Mouse (Mus musculus) retina, postnatal 1 day (tissue): ENCODE measurements around the gene Hs3st3b1.
A peak's percentile ranks its signal among the peaks of the same experiment; 100 is the strongest.

Source experiments
- DNase-seq: peaks from one replicate; pipeline ENCODE4 v3.0.0-alpha.2; 2012

Gene Hs3st3b1

GRCm38 (mm10) chr11:63921044-63921951 lies 792 bp downstream of the Hs3st3b1 start:
- peak; percentile 47 for DNase-seq

GRCm38 (mm10) chr11:63920531-63920930 lies 1.6 kb downstream of the Hs3st3b1 start:
- peak; percentile 89 for DNase-seq

- DNase-seq: no peak
These were observed 2.6 kb downstream of the Hs3st3b1 start for GRCm38 (mm10) chr11:63919211-63920098.

GRCm38 (mm10) chr11:63918321-63919105 lies 3.6 kb downstream of the Hs3st3b1 start:
- DNase-seq: no peak

- DNase-seq: no peak
These were observed 4.5 kb downstream of the Hs3st3b1 start for GRCm38 (mm10) chr11:63917561-63917960.

GRCm38 (mm10) chr11:63914388-63914787 lies 7.7 kb downstream of the Hs3st3b1 start:
- DNase-seq: peak; percentile 78

DNA sequence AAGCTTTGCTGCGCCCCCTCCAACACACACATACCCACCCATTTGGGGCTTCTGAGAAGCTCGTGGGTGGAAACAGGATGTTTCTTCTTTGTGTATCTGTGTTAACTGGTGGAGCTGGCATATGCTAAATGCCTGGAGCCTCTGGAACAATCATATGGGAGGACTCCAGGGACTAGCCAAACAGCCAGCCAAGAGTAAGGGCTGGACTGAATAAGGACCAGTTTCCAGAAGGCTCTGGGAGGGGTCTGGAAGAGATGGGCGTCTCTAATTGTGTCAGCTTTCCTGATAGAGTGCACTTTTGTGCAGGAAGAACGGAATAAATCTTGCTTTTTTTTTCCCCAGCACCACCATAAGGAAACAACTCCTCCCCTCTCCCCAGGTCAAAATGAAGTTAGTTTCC lies 8.2 kb downstream of the Hs3st3b1 start:
- no peak for DNase-seq

DNA sequence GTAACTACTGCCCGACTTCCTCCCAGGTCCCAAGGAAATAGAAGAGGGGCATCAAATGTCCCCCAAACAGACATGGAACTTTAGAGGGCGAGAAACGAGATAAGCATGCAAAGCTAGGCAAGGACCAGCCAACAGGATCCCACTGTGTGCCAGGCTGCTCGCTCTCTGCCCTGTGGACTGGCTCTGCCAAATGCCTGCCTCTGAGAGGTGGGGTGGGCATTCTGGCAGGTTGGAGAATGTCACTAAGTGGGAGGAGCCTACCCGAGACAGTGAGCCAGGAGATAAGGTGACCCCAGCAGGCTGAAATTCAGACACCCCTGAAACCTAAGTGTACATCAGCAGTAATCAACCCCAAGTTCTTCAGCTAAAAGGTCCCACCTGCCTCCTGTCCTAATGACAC lies 11.1 kb downstream of the Hs3st3b1 start:
- no peak for DNase-seq

GRCm38 (mm10) chr11:63909961-63910360 lies 12.1 kb downstream of the Hs3st3b1 start:
- no peak for DNase-seq

DNA sequence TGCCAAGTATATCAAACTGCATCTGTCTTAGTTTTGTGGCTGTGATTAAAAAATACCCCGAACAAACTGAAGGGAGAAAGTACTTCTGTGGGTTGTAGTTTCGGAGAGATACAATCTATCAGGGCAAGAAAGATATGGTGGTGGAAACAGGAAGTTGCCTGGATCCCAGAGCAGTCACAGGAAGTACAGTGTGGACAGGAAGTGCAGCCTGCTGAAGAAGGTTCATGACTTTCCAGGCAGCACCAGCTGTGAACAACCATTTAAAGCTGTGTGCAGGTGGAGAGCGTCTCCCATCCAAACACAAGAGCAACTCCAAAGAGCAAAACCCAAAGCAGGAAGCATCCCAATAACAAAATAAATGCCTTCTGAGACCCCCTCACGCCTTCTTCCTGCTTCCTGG lies 13.6 kb downstream of the Hs3st3b1 start:
- DNase-seq: no peak

GRCm38 (mm10) chr11:63906552-63907353 lies 15.3 kb downstream of the Hs3st3b1 start:
- peak; percentile 80 for DNase-seq

- DNase-seq: no peak
These were observed 17.3 kb downstream of the Hs3st3b1 start for GRCm38 (mm10) chr11:63904787-63905186.

GRCm38 (mm10) chr11:63898509-63899168 lies 23.5 kb downstream of the Hs3st3b1 start:
- DNase-seq: peak; percentile 73

DNA sequence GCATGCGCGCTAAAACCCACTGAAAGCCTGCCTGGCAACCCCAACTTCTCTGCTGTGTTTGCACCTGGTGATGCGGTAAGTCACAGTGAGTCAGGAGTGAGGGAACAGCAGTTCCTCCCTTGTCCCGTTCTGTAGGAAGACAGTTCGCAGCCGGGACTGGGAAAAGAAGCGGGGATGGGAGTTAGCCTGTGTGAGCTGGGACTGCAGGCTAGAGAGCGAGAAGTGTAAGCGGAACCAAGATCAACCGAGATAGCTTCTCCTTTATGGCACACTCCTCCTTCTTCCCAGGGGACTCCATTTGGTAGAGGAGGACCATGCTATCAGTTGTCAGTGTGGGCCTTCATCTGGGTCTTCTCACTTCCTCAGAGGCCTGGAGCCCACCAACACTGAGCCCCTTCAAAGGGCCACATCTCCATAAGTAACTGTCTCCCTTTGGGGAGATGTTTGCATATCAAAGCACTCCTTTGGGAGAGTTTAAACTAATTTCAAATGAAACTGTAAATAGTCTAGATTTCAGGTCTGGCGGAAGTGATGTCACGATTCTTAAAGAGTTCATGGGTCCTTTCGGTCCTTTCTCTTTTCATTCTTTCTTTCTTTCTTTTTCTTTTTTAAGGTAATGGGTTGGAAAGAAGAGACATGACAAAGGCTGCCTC lies 24.1 kb downstream of the Hs3st3b1 start:
- no peak for DNase-seq

DNA sequence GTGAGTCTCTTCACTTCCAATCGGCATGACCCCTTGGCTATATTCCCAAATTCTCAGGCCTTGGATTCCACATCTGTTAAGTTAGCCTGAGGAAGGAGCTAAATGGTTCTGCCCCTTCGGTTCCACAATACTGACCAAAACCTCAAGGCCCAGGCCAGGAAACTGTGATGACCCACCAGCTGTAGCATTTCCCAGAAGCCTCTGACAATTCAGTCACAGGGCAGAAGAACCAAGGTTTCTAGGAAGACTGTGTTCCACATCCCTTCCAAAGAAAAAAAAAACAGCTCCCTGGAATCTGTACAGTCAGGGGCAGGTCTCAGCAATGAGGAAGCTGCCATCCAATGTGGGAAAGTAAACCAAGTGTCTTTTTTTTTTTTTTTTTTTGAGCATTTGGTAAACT lies 25.1 kb downstream of the Hs3st3b1 start:
- DNase-seq: no peak

GRCm38 (mm10) chr11:63894188-63894587 lies 27.9 kb downstream of the Hs3st3b1 start:
- DNase-seq: no peak

DNA sequence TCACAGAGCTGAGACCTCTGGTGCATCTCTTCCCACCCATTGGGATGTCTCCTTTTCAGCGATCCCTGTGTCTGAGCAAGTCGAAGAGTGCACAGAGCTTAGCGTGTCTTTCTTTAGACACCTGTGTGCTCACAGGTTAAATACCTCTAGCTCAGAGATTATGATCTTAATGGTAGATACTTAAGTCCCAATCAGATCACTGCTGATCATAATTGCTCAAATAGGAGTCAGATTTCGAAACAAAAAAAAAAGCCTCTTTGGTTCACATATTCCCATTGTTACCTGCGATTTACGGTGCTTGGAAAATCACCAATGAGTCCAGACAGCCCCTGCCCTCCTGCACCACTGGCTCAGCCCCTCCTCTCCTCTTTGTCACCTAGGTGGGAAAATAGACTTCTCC lies 28.5 kb downstream of the Hs3st3b1 start:
- DNase-seq: no peak

DNA sequence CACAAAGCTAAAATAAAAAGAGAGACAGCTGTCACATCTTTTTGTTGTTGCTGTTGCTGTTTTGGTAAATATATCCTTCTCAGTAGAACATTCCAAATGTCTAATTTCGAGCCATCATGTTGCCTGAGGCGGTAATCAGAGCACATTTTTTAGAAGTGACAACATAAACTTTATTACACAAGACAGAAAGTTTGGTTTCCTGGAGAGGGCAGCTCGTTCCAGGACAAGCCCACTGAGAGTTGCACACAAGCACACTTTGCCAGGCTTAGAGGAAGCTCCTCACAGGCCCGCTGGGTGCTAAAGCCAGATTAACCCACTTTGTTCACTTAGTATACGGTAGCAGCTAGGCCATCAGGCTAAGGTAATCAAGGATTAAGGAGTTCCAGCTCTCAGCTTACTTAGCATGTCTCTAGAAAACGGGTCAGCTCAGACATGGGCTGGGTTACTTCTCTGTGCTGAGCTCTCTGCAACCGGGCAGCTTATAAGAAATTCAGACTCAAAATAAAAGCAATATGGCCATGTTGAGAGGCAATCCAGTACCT lies 30.5 kb downstream of the Hs3st3b1 start:
- peak; percentile 89 for DNase-seq

GRCm38 (mm10) chr11:63883385-63883784 lies 38.7 kb downstream of the Hs3st3b1 start:
- DNase-seq: no peak

DNA sequence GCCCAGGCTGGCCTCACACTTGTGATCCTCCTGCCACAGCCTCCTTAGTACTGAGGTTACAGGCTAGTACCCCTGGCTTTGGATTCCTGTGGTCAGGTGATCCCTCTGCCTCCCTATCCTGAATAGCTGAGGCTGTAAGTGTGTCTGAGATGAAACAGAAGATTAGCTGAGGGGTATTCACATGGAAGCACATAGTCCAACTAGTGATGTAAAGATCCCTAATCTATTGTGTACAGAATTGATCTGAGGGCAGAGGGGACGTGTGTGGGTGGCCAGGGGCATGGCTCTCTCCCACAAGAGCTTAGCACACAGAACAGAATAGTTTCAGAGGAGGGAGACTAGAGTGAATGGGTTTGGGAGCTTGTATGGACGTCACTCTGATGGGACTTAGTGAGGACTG lies 41.8 kb downstream of the Hs3st3b1 start:
- no peak for DNase-seq

GRCm38 (mm10) chr11:63879261-63879660 lies 42.8 kb downstream of the Hs3st3b1 start:
- no peak for DNase-seq
